8 mouse cellular contexts compared by ENCODE assay signal in the genomic region with DNA sequence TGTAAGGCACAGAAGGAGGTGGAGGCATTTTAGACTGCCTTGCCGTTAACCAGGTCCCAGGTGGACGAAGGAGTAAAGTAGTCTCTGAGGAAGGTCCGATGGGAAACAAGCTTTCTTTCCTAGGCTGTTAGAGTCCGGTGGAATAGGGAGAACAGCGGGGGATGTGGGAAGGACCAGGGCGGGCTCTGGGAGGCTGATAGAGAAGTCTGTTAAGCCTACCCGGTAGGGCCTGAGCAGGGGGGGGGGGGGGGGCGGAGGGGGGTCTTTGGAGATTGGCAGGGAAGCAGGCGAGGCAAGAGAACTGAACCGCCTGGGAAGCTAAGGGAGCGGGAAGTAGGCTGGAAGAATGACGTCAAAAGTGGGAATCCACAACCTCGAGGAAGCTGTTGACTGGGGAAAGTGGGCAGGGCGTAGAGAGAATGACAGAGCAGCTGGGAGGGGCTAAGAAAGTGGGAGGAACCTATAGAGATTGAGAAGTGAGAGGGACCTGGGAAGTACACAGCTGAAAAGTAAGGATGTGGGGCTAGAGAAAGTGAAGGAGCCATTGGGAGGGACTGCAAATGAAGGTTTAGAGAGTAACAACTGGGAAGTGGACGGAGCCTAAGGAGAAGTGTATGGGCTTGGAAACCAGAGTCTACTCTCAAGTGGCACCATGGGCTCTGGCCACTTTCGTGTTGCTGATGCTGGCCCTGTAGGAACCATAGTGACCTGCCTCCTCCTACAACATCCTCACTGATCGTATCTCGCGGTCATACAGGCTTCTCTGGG. TPM values are rescaled to one million over a fixed set of nuclear protein-coding genes. Genes with fewer than 3 reads are reported as not detected.
DNase-seq lines count a peak whose midpoint lies in the region; ATAC-seq lines count a peak whose summit lies in the region.

No protein-coding gene starts in this region.

- peak; percentile 85 for ATAC-seq in forebrain, embryonic 12.5 days (ENCODE audit: low FRiP score)
- ATAC-seq in hindbrain, embryonic 11.5 days (ENCODE audit: low FRiP score): peak; percentile 72
- peak; percentile 90 for ATAC-seq in limb, embryonic 13.5 days (ENCODE audit: low FRiP score, low read depth)
- ATAC-seq in midbrain, embryonic 13.5 days: peak; percentile 68

- peak; percentile 49 for DNase-seq in adrenal gland, adult 2 months
- DNase-seq in adrenal gland, adult 18-20 months (ENCODE audit: low spot score in 2 of 2): no peak
- DNase-seq in MEL-GATA-1-ER (ENCODE audit: extremely low read depth, low read depth): peak; percentile 41
- DNase-seq in hindbrain, embryonic 11.5 days (ENCODE audit: low spot score): peak; percentile 56
- DNase-seq in yolk sac, embryonic 10.5 days (ENCODE audit: low spot score): peak; percentile 32

- peaks cover 16% of the 10 kb centered on the region for H3K4me1 ChIP-seq in forebrain, embryonic 12.5 days
- H3K4me1 ChIP-seq in hindbrain, embryonic 11.5 days (replicated peaks; ENCODE audit: control insufficient read depth, insufficient read depth, low read length): no peaks in the 10 kb centered on the region
- H3K4me1 ChIP-seq in limb, embryonic 13.5 days: peaks cover 9% of the 10 kb centered on the region; the same call in 1 of the 2 replicates
- peaks cover 7% of the 10 kb centered on the region for H3K4me1 ChIP-seq in midbrain, embryonic 13.5 days (replicated peaks)

- no peak overlapping the region; the same call in 1 of the 2 replicates for H3K27ac ChIP-seq in forebrain, embryonic 12.5 days
- no peak overlapping the region for H3K27ac ChIP-seq in hindbrain, embryonic 11.5 days (ENCODE audit: low read depth, low read length)
- no peak overlapping the region for H3K27ac ChIP-seq in limb, embryonic 13.5 days
- no peak overlapping the region for H3K27ac ChIP-seq in midbrain, embryonic 13.5 days

- H3K9me3 ChIP-seq in forebrain, embryonic 12.5 days: no peaks in the 10 kb centered on the region
- H3K9me3 ChIP-seq in hindbrain, embryonic 11.5 days (ENCODE audit: control insufficient read depth, low read length): no peaks in the 10 kb centered on the region
- H3K9me3 ChIP-seq in limb, embryonic 13.5 days: no peaks in the 10 kb centered on the region
- no peaks in the 10 kb centered on the region for H3K9me3 ChIP-seq in midbrain, embryonic 13.5 days

- H3K27me3 ChIP-seq in forebrain, embryonic 12.5 days: 0 out of 2 replicates have a peak, but pooled peaks cover 3% of the 10 kb centered on the region
- no peaks in the 10 kb centered on the region for H3K27me3 ChIP-seq in hindbrain, embryonic 11.5 days (ENCODE audit: control insufficient read depth, insufficient read depth, low read length)
- peaks cover 11% of the 10 kb centered on the region for H3K27me3 ChIP-seq in limb, embryonic 13.5 days
- peaks cover 7% of the 10 kb centered on the region for H3K27me3 ChIP-seq in midbrain, embryonic 13.5 days

- peak overlapping the region; percentile 12 for H3K4me3 ChIP-seq in forebrain, embryonic 12.5 days (replicated peaks)
- no peak overlapping the region for H3K4me3 ChIP-seq in hindbrain, embryonic 11.5 days (ENCODE audit: low read depth, low read length)
- peak overlapping the region; percentile 26 for H3K4me3 ChIP-seq in limb, embryonic 13.5 days
- peak overlapping the region; percentile 17 for H3K4me3 ChIP-seq in midbrain, embryonic 13.5 days (replicated peaks)

- peak overlapping the region; percentile 53 for H3K4me2 ChIP-seq in forebrain, embryonic 12.5 days
- H3K4me2 ChIP-seq in hindbrain, embryonic 11.5 days (replicated peaks; ENCODE audit: low read depth, low read length): peak overlapping the region; percentile 9
- peak overlapping the region; percentile 56 for H3K4me2 ChIP-seq in limb, embryonic 13.5 days (replicated peaks)
- H3K4me2 ChIP-seq in midbrain, embryonic 13.5 days (replicated peaks): peak overlapping the region; percentile 38

- H3K9ac ChIP-seq in forebrain, embryonic 12.5 days: peak overlapping the region; percentile 44; the same call in 1 of the 2 replicates
- H3K9ac ChIP-seq in hindbrain, embryonic 11.5 days (ENCODE audit: low read depth, low read length): no peak overlapping the region
- H3K9ac ChIP-seq in limb, embryonic 13.5 days: no peak overlapping the region; the same call in 1 of the 2 replicates
- no peak overlapping the region for H3K9ac ChIP-seq in midbrain, embryonic 13.5 days (replicated peaks)

- WGBS in forebrain, embryonic 12.5 days: under 1% methylated on average over 18 of the region's 19 CpGs
- 2% methylated on average over 18 of the region's 19 CpGs for WGBS in hindbrain, embryonic 11.5 days
- WGBS in limb, embryonic 13.5 days: under 1% methylated on average over 17 of the region's 19 CpGs
- 1% methylated on average over 18 of the region's 19 CpGs for WGBS in midbrain, embryonic 13.5 days

- no peaks in the 10 kb centered on the region for H3K36me3 ChIP-seq in forebrain, embryonic 12.5 days (replicated peaks)
- no peaks in the 10 kb centered on the region for H3K36me3 ChIP-seq in hindbrain, embryonic 11.5 days (ENCODE audit: control insufficient read depth, insufficient read depth, low read length)
- H3K36me3 ChIP-seq in limb, embryonic 13.5 days: no peaks in the 10 kb centered on the region
- H3K36me3 ChIP-seq in midbrain, embryonic 13.5 days: no peaks in the 10 kb centered on the region

RNA-seq across cellular contexts. Expression of a gene that starts 8.5 kb away (rescaled TPM):
- total RNA-seq in adrenal gland, adult 2 months (2021): 1 to 10 TPM; 5.7 to 7.7 TPM
- 3.1 and 3.8 TPM in 2 replicates for polyA plus RNA-seq in adrenal gland, adult 2 months (2012; rRNA removed)
- 1 to 10 TPM; 4.0 to 4.3 TPM for total RNA-seq in adrenal gland, adult 18-20 months (2021)
- 121 and 145 TPM in 2 replicates for polyA plus RNA-seq in forebrain, embryonic 12.5 days (2016; fragmentation: Nextera tagmentation; extraction: Ambion mirVana)
- polyA plus RNA-seq in hindbrain, embryonic 11.5 days (2014; fragmentation: Nextera tagmentation; extraction: Ambion mirVana): 165 and 191 TPM in 2 replicates
- polyA plus RNA-seq in limb, embryonic 13.5 days (2015; fragmentation: Nextera tagmentation; extraction: Ambion mirVana): 16.3 and 17.5 TPM in 2 replicates
- 307 and 321 TPM in 2 replicates for polyA plus RNA-seq in midbrain, embryonic 13.5 days (2015; fragmentation: Nextera tagmentation; extraction: Ambion mirVana)

RNA-seq across cellular contexts. Expression of a gene that starts 9.1 kb away (rescaled TPM):
- total RNA-seq in adrenal gland, adult 2 months (2021): under 1 TPM; 0.45 to 0.72 TPM
- 1.2 and 1.8 TPM in 2 replicates for polyA plus RNA-seq in adrenal gland, adult 2 months (2012; rRNA removed)
- under 1 TPM; 0.38 to 0.63 TPM for total RNA-seq in adrenal gland, adult 18-20 months (2021)
- 8.7 and 9.2 TPM in 2 replicates for polyA plus RNA-seq in forebrain, embryonic 12.5 days (2016; fragmentation: Nextera tagmentation; extraction: Ambion mirVana)
- 6.3 and 7.6 TPM in 2 replicates for polyA plus RNA-seq in hindbrain, embryonic 11.5 days (2014; fragmentation: Nextera tagmentation; extraction: Ambion mirVana)
- polyA plus RNA-seq in limb, embryonic 13.5 days (2015; fragmentation: Nextera tagmentation; extraction: Ambion mirVana): 9.2 and 10.9 TPM in 2 replicates
- 5.7 and 6.6 TPM in 2 replicates for polyA plus RNA-seq in midbrain, embryonic 13.5 days (2015; fragmentation: Nextera tagmentation; extraction: Ambion mirVana)

RNA-seq across cellular contexts. Expression of a gene that starts 17.7 kb away (rescaled TPM):
- 1 to 10 TPM; 1.8 TPM for total RNA-seq in adrenal gland, adult 2 months (2021)
- polyA plus RNA-seq in adrenal gland, adult 2 months (2012; rRNA removed): 2.8 and 3.3 TPM in 2 replicates
- 1 to 10 TPM; 1.3 to 2.3 TPM for total RNA-seq in adrenal gland, adult 18-20 months (2021)
- 5.2 and 5.9 TPM in 2 replicates for polyA plus RNA-seq in forebrain, embryonic 12.5 days (2016; fragmentation: Nextera tagmentation; extraction: Ambion mirVana)
- 2.9 and 3.8 TPM in 2 replicates for polyA plus RNA-seq in hindbrain, embryonic 11.5 days (2014; fragmentation: Nextera tagmentation; extraction: Ambion mirVana)
- polyA plus RNA-seq in limb, embryonic 13.5 days (2015; fragmentation: Nextera tagmentation; extraction: Ambion mirVana): 1.1 TPM in 2 replicates
- polyA plus RNA-seq in midbrain, embryonic 13.5 days (2015; fragmentation: Nextera tagmentation; extraction: Ambion mirVana): 3.1 and 4.5 TPM in 2 replicates

RNA-seq across cellular contexts. Expression of a gene that starts 36.4 kb away (rescaled TPM):
- 10 to 100 TPM; 75.8 to 87.5 TPM for total RNA-seq in adrenal gland, adult 2 months (2021)
- polyA plus RNA-seq in adrenal gland, adult 2 months (2012; rRNA removed): 72.0 and 94.5 TPM in 2 replicates
- 100 to 1,000 TPM in 1 of 2 experiments, 10 to 100 TPM in 1; 73.2 to 108 TPM for total RNA-seq in adrenal gland, adult 18-20 months (2021)
- polyA plus RNA-seq in forebrain, embryonic 12.5 days (2016; fragmentation: Nextera tagmentation; extraction: Ambion mirVana): 20.3 and 21.3 TPM in 2 replicates
- 14.1 and 16.0 TPM in 2 replicates for polyA plus RNA-seq in hindbrain, embryonic 11.5 days (2014; fragmentation: Nextera tagmentation; extraction: Ambion mirVana)
- polyA plus RNA-seq in limb, embryonic 13.5 days (2015; fragmentation: Nextera tagmentation; extraction: Ambion mirVana): 5.5 and 6.5 TPM in 2 replicates
- 24.3 and 26.9 TPM in 2 replicates for polyA plus RNA-seq in midbrain, embryonic 13.5 days (2015; fragmentation: Nextera tagmentation; extraction: Ambion mirVana)

RNA-seq across cellular contexts. Expression of a gene that starts 37.1 kb away (rescaled TPM):
- 1 to 10 TPM in 1 of 2 experiments, under 1 TPM in 1; 0.63 to 1.8 TPM for total RNA-seq in adrenal gland, adult 2 months (2021)
- polyA plus RNA-seq in adrenal gland, adult 2 months (2012; rRNA removed): 1.1 and 1.5 TPM in 2 replicates
- total RNA-seq in adrenal gland, adult 18-20 months (2021): under 1 TPM; 0.36 to 0.67 TPM
- 1.3 and 2.5 TPM in 2 replicates for polyA plus RNA-seq in forebrain, embryonic 12.5 days (2016; fragmentation: Nextera tagmentation; extraction: Ambion mirVana)
- 2.1 and 3.6 TPM in 2 replicates for polyA plus RNA-seq in hindbrain, embryonic 11.5 days (2014; fragmentation: Nextera tagmentation; extraction: Ambion mirVana)
- 1.7 and 2.9 TPM in 2 replicates for polyA plus RNA-seq in limb, embryonic 13.5 days (2015; fragmentation: Nextera tagmentation; extraction: Ambion mirVana)
- polyA plus RNA-seq in midbrain, embryonic 13.5 days (2015; fragmentation: Nextera tagmentation; extraction: Ambion mirVana): 0.73 and 1.2 TPM in 2 replicates

Comparison
In these comparisons a context has a peak if more than half of its experiments do, and no peak if none do; other contexts are left out.
1. DNase-seq: peak in adrenal gland, adult 2 months (single experiment), MEL-GATA-1-ER (single experiment), hindbrain, embryonic 11.5 days (single experiment) and yolk sac, embryonic 10.5 days (single experiment); none in adrenal gland, adult 18-20 months (0 of 2).
2. Peak in every context shown above with its lines, with median percentiles within 50 percentile points of each other: ATAC-seq and H3K4me2 ChIP-seq.